Mouse (Mus musculus) 416B (cell line): ENCODE measurements around the gene Slit3.

ENCODE experiments used
- DNase-seq: peaks from one replicate; pipeline ENCODE4 v3.0.0; 2011; ENCODE audit warnings: low read depth

Gene Slit3

DNA sequence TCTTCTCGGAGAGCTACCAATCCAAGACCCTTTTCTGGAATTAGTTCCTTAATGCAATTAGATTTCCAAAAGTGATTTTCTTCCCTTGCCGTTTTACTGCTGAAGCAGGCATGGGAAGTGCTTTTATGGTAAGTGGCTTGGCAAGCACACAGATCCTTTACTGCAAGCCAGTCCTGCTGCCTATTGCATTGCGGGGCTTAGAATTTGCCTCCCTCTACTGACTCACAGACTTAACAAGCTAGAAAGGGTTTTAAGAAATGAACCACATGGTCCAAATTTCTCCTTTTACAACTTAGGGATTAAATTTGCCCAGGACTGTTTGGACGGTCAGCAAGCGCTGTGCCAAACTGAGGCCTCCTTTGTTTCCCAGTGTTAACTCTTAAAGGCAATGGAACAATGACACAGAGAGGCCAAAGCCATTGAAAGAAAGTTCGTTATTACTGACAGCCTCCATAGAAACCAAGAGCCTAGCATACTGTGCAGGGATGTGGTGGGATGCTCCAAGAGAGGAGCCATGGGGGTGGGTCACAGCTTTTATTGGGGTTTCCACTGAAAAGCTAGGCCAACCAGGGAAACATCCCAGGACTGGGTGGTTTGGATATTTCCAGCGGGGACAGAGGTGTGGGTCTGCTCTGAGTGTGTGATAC lies 406.9 kb downstream of the Slit3 start:
- DNase-seq, result no peak

- no peak for DNase-seq
Measured at GRCm38 (mm10) chr11:35535027-35535426, 414.0 kb downstream of the Slit3 start.

DNA sequence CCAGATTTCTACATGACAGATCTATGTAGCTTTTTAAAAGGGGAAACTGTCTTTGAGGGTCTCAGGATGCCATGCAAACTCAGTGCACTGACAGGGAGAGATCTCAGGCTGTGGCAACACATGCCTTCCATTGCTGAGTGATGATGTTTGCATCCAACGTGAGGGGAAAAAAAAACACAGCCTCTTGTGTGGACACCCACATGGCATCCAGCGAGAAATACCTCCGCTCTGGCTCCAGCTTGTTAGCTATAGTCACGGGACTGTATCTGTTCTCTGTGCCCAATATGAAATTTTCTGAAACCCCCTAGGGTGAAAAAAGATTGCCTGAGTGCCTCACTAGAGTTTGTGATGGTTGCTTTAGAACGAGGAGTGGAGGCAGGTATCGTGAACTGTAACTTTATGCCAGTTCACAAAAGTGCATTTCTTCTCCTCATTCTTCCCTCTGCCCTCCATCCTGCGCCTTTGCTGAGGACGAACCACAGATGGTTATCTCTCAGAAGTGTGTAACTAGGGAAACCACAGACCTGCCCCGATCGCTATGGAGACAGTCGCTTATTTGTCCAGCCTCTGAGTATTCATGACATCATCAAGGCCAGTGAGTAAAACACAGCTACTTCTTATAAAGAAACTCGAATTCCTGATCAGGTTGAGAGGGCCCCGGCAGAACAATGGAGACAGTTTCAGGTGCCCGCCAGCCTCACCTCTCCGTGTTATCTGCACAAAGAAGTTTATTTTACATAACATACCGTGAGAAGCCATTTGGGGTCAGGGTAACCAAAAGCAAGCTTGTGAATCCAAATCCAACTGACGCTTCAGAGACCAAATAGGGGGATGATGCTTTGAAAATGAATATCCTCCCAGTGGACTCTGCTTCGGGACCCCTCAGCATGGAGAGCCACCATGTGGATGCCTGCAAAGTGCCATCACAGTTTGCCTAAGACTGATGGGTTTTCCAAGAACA lies 416.4 kb downstream of the Slit3 start:
- peak; percentile 86 for DNase-seq

DNA sequence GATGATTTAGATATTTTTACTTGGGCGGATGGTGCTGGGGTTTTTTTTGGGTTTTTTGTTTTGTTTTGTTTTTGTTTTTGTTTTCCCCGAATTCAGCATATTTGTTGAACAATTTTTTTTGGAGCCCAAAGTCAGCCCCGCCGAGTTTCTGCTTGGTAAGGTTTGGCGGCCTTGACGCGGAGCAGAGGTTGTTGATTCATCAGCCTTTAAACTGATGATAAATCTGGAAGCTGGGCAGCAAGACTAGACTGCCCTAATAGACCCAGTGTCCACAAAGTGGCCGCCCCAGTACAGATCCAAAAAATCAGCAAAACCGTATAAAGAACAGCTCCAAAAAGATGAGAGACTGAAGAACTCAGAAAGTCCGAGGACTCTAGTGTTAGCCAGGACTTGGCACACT lies 421.7 kb downstream of the Slit3 start:
- DNase-seq, result no peak

GRCm38 (mm10) chr11:35544112-35545064 lies 423.4 kb downstream of the Slit3 start:
- no peak for DNase-seq

- DNase-seq, result no peak
Measured at GRCm38 (mm10) chr11:35546081-35546822, 425.2 kb downstream of the Slit3 start.

GRCm38 (mm10) chr11:35550036-35550435 lies 429.0 kb downstream of the Slit3 start:
- DNase-seq, result no peak

DNA sequence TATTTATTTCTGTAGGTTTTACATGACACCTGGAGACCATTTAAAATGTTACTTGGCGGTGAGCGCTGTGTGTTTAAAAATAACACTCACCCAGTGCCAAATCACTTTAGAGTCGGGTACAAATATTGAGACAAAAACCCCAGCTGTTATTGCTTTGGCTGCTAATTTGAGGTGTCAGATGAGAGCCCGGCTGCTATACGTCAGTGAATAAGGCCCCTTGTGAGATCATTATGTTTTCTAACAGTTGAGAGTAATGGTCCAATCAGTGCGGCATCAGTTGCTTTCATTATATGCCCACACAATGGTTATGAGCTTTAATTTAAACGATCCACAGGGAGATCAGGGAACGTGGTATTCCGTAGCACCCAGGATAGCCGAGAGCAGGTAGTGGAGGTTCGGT lies 435.2 kb downstream of the Slit3 start:
- no peak for DNase-seq

DNA sequence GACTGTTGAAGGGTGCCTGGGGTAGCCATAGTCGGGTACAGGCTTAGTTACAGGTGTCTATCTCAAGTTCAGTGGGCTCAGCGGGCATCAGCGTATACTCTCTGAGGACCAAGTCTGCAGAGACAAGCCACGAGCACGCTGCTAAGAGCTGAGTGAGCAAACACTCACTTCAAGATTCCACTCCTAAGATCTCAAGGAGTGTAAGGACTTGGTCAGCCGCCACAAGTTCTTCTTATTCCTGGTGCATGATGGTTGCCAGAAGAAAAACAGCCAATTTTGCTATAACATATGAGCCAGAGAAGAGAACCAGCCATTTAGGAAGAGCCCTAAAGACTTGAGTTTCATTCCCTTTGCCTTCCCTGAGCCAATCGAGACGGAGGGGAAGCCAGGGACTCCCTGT lies 436.5 kb downstream of the Slit3 start:
- DNase-seq, result no peak

DNA sequence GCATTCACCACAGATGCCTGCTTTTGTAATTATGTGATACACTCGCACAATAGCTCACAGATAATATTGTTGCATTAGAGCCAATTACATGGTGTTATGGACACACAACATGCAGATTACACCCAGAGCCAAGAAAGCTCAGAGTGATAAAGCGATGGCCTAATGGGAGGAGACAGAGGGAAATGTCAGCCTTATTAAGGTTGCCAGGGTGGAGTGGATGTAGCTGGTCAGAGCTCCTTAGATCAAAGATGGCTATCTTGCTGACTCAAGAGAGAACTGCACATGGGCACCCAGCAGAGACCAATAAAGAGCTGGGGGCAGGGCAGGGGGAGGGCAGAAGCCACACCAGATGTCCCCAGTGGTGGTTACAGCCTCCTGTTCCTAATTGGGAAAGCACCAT lies 437.3 kb downstream of the Slit3 start:
- DNase-seq, result no peak

GRCm38 (mm10) chr11:35559386-35559785 lies 438.4 kb downstream of the Slit3 start:
- DNase-seq, result no peak

- no peak for DNase-seq
Measured at GRCm38 (mm10) chr11:35561760-35562159, 440.7 kb downstream of the Slit3 start.

DNA sequence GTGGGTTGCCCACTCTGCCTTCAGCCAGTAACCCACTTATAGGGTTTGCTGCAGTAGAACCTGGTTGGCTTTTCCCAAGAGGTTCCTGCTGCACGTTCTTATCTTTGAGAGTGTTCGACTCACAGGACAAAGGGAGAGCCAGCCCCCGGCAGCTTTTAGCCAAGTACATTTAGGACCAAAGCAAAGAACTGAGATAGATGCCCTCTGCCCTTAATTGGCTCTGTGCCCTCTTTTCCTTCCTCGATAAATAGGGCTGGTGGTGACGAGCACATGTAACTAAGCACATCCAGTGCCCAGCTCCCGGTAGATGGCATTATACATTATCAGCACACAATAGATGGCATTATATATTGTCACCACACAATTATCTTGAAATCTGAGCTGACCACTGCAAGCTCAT lies 444.3 kb downstream of the Slit3 start:
- peak; percentile 8 for DNase-seq

DNA sequence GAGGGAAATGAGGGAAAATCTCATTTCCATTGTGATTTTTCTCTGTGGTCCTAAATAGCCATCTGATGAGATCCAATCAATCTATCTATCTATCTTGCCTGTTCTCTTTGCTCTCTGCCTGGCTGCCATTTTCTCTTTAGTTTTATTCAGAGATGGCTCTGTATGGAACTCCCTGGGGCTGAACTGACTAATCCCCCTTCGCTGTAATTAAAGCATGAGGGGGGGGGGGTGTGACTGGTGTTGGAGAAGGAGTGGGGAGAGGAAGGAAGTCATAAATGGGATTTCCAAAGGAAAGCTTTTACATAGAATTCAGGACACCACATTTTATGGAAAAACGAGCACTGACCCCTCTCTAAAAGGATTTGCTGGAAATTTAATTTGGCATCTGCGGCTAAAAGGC lies 445.7 kb downstream of the Slit3 start:
- no peak for DNase-seq

- DNase-seq, result no peak
Measured at GRCm38 (mm10) chr11:35569126-35569916, 448.3 kb downstream of the Slit3 start.

DNA sequence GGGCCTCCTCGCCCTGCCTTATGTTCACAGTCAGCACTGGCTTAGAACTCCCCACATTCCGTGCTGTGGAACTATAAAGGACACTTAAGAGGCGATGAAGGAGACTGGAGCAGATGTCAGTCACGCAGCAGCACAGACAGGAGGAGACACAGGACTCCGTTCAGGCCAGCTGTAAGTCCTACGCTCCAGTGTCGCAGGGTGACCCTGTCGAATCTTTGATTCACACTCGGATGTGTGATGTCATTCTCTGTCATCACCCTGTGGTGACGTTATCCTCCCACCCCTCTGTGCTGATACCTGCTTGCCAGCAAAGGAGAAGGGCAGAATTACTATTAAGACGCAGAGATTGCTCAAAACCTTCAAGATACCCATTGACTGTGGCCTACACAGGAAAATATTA lies 448.9 kb downstream of the Slit3 start:
- no peak for DNase-seq

DNA sequence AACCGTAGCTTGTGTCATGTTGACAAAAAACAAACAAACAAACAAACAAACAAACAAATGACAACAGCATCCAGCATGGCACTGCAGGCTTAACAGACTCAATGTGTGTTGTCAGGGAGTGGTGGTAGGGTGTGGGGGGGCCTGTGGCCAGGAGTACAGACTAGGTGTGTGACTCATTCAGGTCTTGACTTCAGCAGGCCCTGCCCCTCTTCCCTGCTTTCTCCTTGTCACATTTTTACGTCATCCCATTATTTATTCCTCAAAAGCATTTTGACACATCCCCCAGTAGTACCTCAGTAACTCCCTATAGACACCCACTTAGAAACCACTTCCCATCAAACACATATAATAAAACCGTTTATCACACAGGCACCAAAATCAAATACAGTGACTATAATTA lies 450.9 kb downstream of the Slit3 start:
- DNase-seq, result no peak

DNA sequence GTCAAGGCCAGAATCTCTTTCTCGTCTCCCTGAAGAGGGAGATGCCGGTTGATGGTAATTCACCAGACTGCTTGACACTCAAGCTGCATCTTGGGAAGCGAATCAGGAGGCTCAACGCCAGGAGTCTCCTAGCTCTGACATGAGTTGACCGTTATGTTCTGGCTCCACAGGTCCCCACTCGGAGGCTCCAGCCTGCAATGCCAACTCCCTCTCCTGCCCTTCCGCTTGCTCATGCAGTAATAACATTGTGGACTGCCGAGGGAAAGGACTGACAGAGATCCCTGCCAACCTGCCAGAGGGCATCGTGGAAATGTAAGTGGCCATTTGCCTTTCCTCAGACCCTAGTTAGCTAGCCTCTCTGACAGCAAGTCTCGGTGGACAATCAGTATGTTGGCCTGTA lies 457.8 kb downstream of the Slit3 start:
- no peak for DNase-seq

DNA sequence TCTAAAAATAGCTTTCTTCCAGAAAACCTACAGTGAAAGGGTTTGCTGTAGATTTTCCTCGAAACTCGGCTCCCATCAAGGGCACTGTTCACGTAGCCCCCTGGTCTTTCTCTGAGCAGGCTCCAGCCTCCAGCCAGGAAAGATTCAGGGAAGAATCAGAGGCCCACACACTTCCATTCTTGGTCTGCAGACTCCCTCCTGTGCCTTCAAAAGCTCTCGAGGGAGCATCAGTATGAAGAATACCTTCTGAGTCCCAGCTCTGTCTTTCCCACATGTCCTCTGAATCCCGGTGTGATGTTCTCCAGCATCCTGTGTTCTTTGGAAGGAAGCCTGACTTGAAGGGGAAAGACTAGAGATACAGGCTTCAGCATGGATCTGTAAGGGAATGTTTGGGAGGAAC lies 461.6 kb downstream of the Slit3 start:
- no peak for DNase-seq

DNA sequence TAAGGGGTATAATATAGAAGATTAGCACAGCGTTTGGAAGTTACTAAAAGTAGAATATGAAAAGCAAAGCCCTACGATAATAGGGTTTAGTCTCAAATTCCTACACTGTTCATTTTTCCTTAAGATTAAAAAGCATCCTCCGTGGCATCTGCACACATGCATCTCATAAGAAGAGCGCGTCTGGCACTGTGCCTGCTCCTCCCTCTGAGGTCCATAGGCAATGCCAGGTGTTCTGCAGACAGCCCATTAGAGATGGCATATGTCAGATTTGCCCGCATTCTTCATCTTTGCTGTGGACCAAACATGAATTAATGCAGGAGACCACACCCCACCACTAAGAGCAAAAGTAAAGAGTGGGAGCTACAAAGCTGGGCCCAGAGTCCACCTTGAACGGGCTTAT lies 462.6 kb downstream of the Slit3 start:
- DNase-seq, result no peak
